Mouse (Mus musculus) C2C12 (cell line): ENCODE results near the gene Ybey. TPM values are rescaled to one million over a fixed set of nuclear protein-coding genes. Genes with fewer than 3 reads are reported as not detected.

Experiments used
- H3K27me3 ChIP-seq: one replicate; pipeline ENCODE4 v1.6.1; 2011; ENCODE audit not compliant: control insufficient read depth, insufficient read depth, insufficient read length
- H3K36me3 ChIP-seq: one replicate; pipeline ENCODE4 v1.6.1; 2011; ENCODE audit not compliant: control insufficient read depth, insufficient read depth
- H3K4me3 ChIP-seq: one replicate; pipeline ENCODE4 v1.5.1; 2011; ENCODE audit warnings: mild to moderate bottlenecking, control low read depth; ENCODE audit not compliant: poor library complexity, insufficient read depth, severe bottlenecking
- H3K79me2 ChIP-seq: one replicate; pipeline ENCODE4 v1.6.1; 2011; ENCODE audit not compliant: control insufficient read depth, insufficient read depth
- H3K79me3 ChIP-seq: one replicate; pipeline ENCODE4 v1.6.1; 2011; ENCODE audit warnings: low read depth, control low read depth
- H3ac ChIP-seq: one replicate; pipeline ENCODE3; 2011; ENCODE audit warnings: low read depth; ENCODE audit not compliant: control insufficient read depth, insufficient read length
- CEBPB ChIP-seq: IDR thresholded peaks from one replicate; pipeline ENCODE4 v1.6.1; 2011; ENCODE audit warnings: low read depth, mild to moderate bottlenecking, control low read depth, moderate library complexity
- CTCF ChIP-seq: IDR thresholded peaks from one replicate; pipeline ENCODE4 v1.5.1; 2011; ENCODE audit not compliant: control insufficient read depth, insufficient read depth, insufficient read length
- FOSL1 ChIP-seq: IDR thresholded peaks from one replicate; pipeline ENCODE4 v1.8.0; 2011; ENCODE audit warnings: mild to moderate bottlenecking, low read length; ENCODE audit not compliant: poor library complexity, insufficient read depth, severe bottlenecking
- MAX ChIP-seq: IDR thresholded peaks from one replicate; pipeline ENCODE4 v1.6.1; 2011; ENCODE audit warnings: mild to moderate bottlenecking, control low read depth
- MYOD1 ChIP-seq: IDR thresholded peaks from one replicate; pipeline ENCODE4 v1.6.1; 2011; ENCODE audit warnings: low read depth; ENCODE audit not compliant: control insufficient read depth, insufficient read length
- MYOG ChIP-seq: IDR thresholded peaks from one replicate; pipeline ENCODE4 v1.6.1; 2011; ENCODE audit not compliant: control insufficient read depth, insufficient read length; ENCODE audit errors: extremely low read depth
- USF1 ChIP-seq: IDR thresholded peaks from one replicate; pipeline ENCODE4 v1.6.1; 2011; ENCODE audit warnings: low read depth, mild to moderate bottlenecking, control low read depth, moderate library complexity
- polyA plus RNA-seq: library from polyadenylated mRNA; unstranded; fragments of >200 nt; fragmentation: generic; extraction: Trizol; gene quantifications from one replicate; pipeline ENCODE4 v1.2.1, GENCODE M21; 2012; ENCODE audit warnings: missing spikeins

The Ybey gene
- polyA plus RNA-seq, 1 experiment = 1.8 TPM

- peaks cover 88% of the 10 kb centered on the region for H3K36me3 ChIP-seq
Observed at GRCm38 (mm10) chr10:76496366-76496765, 27.5 kb upstream of the Ybey start.

GRCm38 (mm10) chr10:76495501-76495900 lies 26.6 kb upstream of the Ybey start:
- TF ChIP-seq MYOD1 (no peak), CTCF (no peak), FOSL1 (no peak), MYOG (no peak), MAX (no peak)
- Histone ChIP-seq H3K79me2 (no peaks in the 10 kb centered on the region), H3K27me3 (no peaks in the 10 kb centered on the region), H3ac (no peak overlapping the region), H3K4me3 (no peak overlapping the region), H3K36me3 (peaks cover 88% of the 10 kb centered on the region), H3K79me3 (no peaks in the 10 kb centered on the region)

More at GRCm38 (mm10) chr10:76496366-76496765, 27.5 kb upstream of the Ybey start:
- Histone ChIP-seq H3K79me3 (no peaks in the 10 kb centered on the region), H3K27me3 (no peaks in the 10 kb centered on the region), H3K79me2 (no peaks in the 10 kb centered on the region), H3K4me3 (no peak overlapping the region), H3ac (no peak overlapping the region)
- TF ChIP-seq CTCF = no peak
- TF ChIP-seq MYOD1 = no peak
- TF ChIP-seq FOSL1 = no peak
- no peak for TF ChIP-seq USF1
- TF ChIP-seq MYOG = no peak
- no peak for TF ChIP-seq MAX

GRCm38 (mm10) chr10:76493527-76493926 lies 24.6 kb upstream of the Ybey start:
- Histone ChIP-seq H3K79me3 (no peaks in the 10 kb centered on the region), H3K79me2 (no peaks in the 10 kb centered on the region), H3ac (no peak overlapping the region), H3K4me3 (no peak overlapping the region), H3K27me3 (no peaks in the 10 kb centered on the region), H3K36me3 (peaks cover 89% of the 10 kb centered on the region)
- TF ChIP-seq FOSL1 (no peak), USF1 (no peak), MYOD1 (no peak), CTCF (no peak), MAX (no peak), CEBPB (no peak), MYOG (no peak)

- H3K36me3 ChIP-seq = peaks cover 83% of the 10 kb centered on the region
- no peaks in the 10 kb centered on the region for H3K27me3 ChIP-seq
- no peaks in the 10 kb centered on the region for H3K79me2 ChIP-seq
- H3K4me3 ChIP-seq = no peak overlapping the region
- no peak for TF ChIP-seq FOSL1
- no peak for TF ChIP-seq MYOG
- no peak for TF ChIP-seq CTCF
- H3K79me3 ChIP-seq = no peaks in the 10 kb centered on the region
- H3ac ChIP-seq = no peak overlapping the region
Observed at GRCm38 (mm10) chr10:76489205-76489604, 20.3 kb upstream of the Ybey start.

GRCm38 (mm10) chr10:76488265-76488664 lies 19.4 kb upstream of the Ybey start:
- no peaks in the 10 kb centered on the region for H3K79me2 ChIP-seq
- H3K27me3 ChIP-seq = no peaks in the 10 kb centered on the region
- no peak for TF ChIP-seq FOSL1
- no peak for TF ChIP-seq CTCF
- no peak for TF ChIP-seq MYOD1
- no peak for TF ChIP-seq MAX
- TF ChIP-seq MYOG = no peak
- TF ChIP-seq CEBPB = no peak
- TF ChIP-seq USF1 = no peak
- H3ac ChIP-seq = no peak overlapping the region
- no peaks in the 10 kb centered on the region for H3K79me3 ChIP-seq
- H3K36me3 ChIP-seq = peaks cover 81% of the 10 kb centered on the region
- H3K4me3 ChIP-seq = no peak overlapping the region

GRCm38 (mm10) chr10:76486302-76486701 lies 17.4 kb upstream of the Ybey start:
- Histone ChIP-seq H3K4me3 (no peak overlapping the region), H3K79me3 (no peaks in the 10 kb centered on the region), H3K79me2 (no peaks in the 10 kb centered on the region), H3ac (no peak overlapping the region), H3K36me3 (peaks cover 84% of the 10 kb centered on the region), H3K27me3 (no peaks in the 10 kb centered on the region)
- no peak for TF ChIP-seq CTCF
- TF ChIP-seq USF1 = no peak
- TF ChIP-seq MYOD1 = no peak
- no peak for TF ChIP-seq MYOG
- TF ChIP-seq MAX = no peak
- no peak for TF ChIP-seq CEBPB
- no peak for TF ChIP-seq FOSL1
